Mouse (Mus musculus) cerebellum, adult (tissue): ENCODE results near the gene Ppp1cb.

ENCODE experiments used
- ATAC-seq: cut with Nextera tagmentation; 2 replicates; pipeline ENCODE4 v1.9.2; 2017; ENCODE audit warnings: mild to moderate bottlenecking, moderate library complexity, mixed read lengths; ENCODE audit not compliant: insufficient number of reproducible peaks, low FRiP score, low TSS enrichment

Ppp1cb gene

DNA sequence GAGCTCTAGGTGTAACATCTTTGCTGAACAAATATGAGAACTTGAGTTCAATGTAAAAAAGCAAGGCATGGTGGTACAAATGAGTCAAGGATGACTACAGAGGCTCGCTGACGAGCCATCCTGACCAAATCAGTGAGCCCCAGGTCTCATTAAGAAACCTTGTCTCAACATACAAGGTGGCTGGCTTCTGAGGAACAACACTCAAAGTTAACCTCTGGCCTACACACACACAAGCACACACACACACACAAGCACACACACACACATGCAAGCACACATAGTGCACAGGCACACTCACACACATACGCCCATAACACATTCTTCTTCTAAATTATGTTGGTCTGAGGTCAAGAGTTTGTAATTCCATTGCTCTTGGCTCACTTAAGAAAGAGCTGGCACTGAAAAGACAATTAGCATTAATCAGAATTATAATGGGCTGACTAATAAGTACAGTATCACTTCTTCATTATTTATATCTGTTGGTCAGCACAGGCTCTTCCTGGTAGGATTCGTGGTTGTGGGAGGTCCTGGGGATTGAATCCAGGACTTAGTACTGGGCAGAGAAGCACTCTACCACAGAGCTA, 16.6 kb upstream of the Ppp1cb start:
- ATAC-seq = no peak

- ATAC-seq = no peak
Measured at GRCm38 (mm10) chr5:32443906-32444305, 14.7 kb upstream of the Ppp1cb start.

DNA sequence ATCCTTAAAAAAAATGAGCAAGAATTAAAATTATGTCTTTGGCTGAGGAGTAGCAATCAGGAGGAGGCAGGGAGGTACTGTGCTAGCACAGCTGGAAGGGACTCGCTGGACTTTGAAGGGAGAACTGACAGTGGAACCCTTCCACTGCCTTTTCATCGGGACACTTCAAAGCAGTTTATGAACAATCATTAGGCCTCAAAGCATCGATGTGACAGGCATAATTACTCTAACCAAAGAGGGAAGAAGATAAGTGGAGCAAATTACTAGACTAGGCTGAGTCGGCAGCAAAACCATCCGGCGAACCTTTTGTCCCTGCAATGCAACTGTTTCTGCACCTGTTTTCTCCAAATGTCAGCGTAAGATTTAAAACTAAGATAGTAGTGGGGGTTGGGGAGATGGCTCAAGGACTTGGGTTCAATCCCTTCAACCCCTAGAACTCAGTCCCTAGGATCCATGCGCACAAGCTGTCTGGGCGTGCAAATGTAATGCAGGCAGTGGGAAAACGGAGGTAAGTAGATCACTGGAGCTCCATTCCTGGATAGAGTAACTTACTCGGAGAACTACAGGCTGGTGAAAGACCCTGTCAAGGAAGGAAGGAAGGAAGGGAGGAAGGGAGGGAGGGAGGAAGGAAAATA, 13.2 kb upstream of the Ppp1cb start:
- ATAC-seq = no peak

DNA sequence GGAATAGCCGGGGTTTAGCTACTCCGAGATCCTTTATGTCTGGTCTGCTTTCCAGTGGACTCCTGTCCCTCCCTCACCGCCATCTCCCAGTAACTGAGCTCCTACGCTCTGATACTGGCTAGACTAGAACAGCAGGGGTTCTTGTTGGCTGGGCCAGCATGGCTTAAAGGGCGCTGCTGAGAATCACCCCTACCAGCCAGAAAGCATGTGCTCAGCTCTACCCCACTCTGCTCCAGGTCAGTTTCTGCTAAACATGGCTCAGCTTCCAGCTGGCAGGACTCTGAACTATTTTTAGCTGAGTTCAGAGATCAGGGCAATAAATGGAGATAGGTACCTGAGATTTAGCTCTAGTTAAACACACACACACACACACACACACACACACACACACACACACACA, 12.2 kb upstream of the Ppp1cb start:
- peak; percentile 85 for ATAC-seq

DNA sequence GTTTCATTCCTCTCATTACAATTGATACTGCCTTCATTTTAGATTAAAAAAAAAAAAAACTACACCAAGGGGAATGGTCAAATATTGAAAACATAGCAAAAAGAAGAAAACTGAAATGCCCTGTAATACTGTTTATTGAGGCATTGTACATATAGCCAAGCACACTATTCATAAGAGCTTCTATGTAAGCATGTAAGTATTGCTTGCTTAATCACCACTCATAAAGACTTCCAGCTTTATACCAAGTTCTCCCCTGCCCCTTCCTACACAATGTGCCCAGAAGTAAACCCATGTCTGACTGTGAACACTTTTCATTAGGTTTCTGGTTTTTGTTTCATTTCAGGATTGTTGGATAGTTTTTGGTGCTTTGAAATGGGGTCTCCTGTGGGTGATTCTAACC, 11.8 kb upstream of the Ppp1cb start:
- ATAC-seq = no peak

DNA sequence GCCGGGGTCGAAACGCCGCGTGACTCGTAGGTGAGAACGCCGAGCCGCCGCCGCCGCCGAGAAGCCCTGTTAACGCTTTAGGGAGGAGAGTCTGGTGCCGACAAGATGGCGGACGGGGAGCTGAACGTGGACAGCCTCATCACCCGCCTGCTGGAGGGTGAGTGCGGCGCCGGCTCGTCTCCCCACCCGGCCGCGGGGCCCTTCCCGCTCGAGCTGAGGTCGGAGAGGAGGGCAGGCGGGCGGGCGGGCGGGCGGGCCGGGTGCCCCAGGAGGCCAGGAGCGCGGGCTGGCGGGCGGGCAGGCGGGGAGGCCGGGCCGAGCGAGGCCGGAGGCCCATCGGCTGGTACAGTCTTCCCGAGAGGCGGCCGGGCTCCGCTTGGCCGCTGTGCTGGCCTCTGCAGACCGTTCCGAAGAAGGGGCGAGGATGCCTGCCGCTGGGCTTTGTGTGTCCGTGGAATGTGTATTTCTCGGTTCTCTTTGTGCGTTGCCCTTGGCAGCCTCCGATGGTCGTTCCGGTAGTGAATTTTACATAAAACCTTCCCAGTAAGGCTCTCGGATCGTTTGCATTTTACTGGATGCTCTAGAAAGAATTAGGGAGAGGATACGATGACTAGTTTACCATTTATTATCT, 723 bp downstream of the Ppp1cb start:
- peak; percentile 54 for ATAC-seq

DNA sequence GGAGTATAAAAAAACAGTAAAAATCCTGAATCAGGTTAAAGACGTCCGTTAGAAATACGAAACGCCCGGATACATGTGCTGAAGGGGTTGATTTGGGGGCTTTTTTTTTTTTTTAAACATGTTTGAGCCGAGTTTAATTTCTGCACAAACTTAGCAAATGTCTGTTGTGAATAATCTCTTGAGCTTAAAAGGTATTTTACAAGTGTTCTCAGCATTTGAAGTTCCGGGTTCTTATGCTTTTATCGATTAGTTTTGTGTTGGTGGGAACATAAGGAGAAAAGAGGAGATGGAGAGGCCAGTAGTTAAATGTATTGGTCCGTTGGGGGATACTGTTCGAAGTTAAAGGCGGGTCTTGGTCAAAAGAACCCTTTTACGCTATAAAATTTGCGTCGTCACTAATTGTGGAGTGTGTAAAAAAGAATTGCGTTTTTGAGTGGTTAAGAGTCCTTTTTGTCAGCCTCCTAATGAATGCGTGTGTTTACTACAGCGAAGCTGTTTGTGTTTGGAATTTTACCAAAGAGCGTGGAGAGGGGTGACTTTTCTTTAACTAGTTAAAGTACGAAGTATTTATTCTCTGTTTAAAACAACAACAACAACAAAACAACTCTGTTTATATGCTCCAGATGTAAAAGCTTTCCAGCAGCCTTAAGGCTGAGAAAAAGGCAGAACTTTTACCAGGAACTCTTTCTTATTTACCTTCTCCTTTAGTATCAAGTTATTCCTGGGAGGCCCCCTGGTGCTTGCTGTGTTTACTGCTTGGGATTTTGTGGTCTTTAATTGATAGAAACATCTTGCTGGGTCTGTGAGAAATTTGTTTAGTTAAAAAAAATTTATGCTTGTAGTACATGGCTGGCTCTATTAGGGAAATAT, 1.5 kb downstream of the Ppp1cb start:
- no peak for ATAC-seq

- no peak for ATAC-seq
Measured at GRCm38 (mm10) chr5:32460973-32461372, 2.3 kb downstream of the Ppp1cb start.

GRCm38 (mm10) chr5:32472332-32473028, 13.8 kb downstream of the Ppp1cb start:
- ATAC-seq = no peak

DNA sequence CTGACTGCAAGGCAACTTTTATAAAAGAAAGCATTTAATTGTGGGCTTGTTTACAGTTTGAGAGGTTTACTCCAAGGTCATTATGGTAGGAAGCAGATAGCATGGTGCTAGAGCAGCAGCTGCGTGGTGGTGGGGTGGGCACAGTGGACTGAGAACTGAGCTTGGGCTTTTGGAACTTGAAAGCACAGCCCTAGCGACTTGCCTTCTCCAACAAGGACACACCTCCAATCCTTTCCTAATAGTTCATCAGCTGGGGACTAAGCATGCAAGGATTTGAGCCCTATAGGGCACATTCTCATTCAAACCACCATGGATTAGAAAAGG, 14.3 kb downstream of the Ppp1cb start:
- no peak for ATAC-seq

GRCm38 (mm10) chr5:32476501-32476900, 17.9 kb downstream of the Ppp1cb start:
- no peak for ATAC-seq

DNA sequence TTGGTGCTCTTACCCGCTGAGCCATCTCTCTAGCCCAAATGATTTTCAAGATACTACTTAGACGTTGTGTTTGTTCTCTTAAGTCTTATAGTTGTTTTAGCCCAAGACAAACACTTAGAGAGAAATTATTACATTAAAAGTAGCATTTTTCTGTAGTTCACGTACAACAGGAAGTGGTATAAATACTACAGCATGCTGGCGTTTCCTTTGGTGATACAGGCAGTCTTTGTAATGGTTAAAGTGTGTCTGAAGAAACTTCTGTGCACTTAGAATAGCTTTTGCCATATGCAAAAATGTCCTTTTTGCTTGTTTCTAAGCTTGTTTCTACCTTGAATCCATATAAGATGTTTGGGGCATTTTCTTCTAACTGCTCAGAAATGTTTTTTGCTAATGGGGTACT, 20.3 kb downstream of the Ppp1cb start:
- no peak for ATAC-seq

- ATAC-seq = no peak
Measured at GRCm38 (mm10) chr5:32485430-32485829, 26.8 kb downstream of the Ppp1cb start.

DNA sequence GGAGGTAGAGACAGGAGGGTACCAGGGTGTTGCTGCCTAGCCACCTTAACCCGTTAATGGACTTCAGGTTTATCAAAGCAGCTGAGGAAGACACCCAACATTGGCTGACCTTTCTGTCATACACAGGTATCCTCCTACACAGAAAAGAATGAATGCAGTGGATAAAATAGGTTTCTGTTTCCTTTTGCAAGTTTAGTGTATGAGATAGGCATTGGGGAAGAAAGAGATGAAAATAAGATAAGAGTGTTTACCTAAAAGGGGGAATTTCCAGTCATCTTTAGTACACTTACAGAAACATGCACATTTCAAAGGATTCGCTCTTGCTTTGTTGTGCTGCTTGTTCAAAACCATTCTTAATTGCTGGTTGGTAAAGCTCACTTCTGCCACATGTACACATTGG, 29.4 kb downstream of the Ppp1cb start:
- ATAC-seq = no peak

GRCm38 (mm10) chr5:32494084-32494700, 35.5 kb downstream of the Ppp1cb start:
- ATAC-seq = no peak

- ATAC-seq = no peak
Measured at GRCm38 (mm10) chr5:32508766-32509165, 50.1 kb downstream of the Ppp1cb start.

DNA sequence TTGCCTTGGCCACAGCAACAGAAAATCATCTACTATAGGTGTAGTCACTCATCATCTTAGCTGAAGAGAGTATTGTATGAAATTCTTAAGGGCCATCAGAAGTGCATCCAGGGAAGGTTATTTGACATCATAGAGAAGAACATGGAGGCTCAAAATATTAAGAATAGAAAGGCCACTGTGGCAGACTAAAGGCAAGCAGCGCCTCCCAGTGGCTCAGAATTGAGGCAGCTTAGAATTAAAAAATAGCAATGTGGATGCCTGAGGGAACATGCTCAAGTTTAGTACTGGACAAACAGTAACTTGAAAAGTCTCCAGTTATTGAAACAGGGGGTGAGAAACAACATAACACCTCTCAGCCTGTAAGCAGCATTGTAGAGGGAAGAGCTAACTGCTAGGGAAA, 61.7 kb downstream of the Ppp1cb start:
- no peak; the same call in 1 of the 2 replicates for ATAC-seq

DNA sequence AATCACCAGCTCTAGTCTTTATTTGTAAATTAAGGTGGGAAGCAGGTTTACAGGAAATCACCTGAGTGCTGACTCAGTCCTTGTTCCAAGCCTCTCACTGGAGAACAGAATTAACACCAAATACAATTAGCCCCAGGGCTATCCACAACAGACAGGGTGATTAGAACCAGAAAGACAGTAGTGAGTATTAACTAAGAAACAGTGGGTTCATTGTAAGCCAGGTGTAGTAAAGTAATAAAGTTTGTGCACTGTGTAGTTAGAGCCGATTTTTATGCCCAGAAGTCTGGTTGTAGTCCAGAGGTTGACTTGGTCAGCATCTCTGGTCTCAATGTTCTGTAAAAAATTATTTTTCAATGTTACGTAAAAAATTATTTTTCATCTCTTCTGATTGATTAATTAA, 90.8 kb downstream of the Ppp1cb start:
- no peak for ATAC-seq

GRCm38 (mm10) chr5:32564697-32565096, 106.1 kb downstream of the Ppp1cb start:
- ATAC-seq = no peak
